ENCODE assay signal across 17 mouse cellular contexts in the genomic region with DNA sequence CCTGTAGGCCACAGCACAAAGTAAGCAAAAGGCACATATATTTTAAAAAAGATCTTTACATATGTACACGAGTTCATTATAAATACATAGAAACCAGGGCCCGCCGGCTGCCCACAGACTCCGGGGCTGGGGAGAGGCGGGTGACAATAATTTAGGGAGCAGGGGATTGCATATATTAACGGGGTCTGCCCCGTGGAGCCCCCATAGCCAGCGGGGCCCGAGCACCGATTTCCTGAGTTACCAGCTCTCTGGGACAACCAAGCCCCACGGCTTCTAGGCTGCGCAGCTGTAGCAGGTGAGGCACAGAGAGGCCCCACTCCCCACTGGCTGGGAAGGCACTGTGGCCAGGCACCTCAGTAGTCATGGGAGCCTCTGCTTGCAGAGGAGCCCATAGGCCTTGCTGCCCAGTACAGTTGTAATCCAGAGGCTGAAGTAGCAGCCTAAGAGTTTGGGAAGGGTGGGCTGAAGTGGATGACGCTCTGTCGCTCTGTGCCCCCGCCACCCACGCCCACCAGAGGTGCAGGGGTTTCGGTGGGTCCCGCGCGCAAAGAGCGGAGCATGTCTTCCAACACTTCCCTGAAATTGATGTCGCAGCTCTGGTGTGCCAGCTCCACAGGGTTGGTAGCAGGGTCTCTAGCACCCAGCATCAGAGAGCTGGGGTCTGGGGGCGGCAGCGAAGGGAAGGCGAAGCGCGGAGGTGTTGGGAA. TPM values are rescaled to one million over a fixed set of nuclear protein-coding genes. Genes with fewer than 3 reads are reported as not detected.
A peak's percentile ranks its signal among the peaks of the same experiment; 100 is the strongest.
DNase-seq lines count a peak whose midpoint lies in the region; ATAC-seq and TF ChIP-seq lines count a peak whose summit lies in the region.
"Had no signal": no experiment of that assay in that cellular context is flagged by ENCODE, and none has a peak within 500 bp of the region (broad histone marks: within the 10 kb centered on the region; RNA-seq: fewer than 3 reads in every experiment).

No protein-coding gene starts in this region.

- no peaks in the 10 kb centered on the region for H3K9me3 ChIP-seq in intestine, embryonic 16.5 days (ENCODE audit: control insufficient read depth, low read length)
- H3K9me3 ChIP-seq in intestine, embryonic 15.5 days, result no peaks in the 10 kb centered on the region
- no peaks in the 10 kb centered on the region for H3K9me3 ChIP-seq in midbrain, embryonic 11.5 days (ENCODE audit: control insufficient read depth, low read length)
- no peaks in the 10 kb centered on the region for H3K9me3 ChIP-seq in midbrain, embryonic 14.5 days (ENCODE audit: control insufficient read depth, low read length)
- H3K9me3 ChIP-seq in intestine, postnatal 0 days (ENCODE audit: control insufficient read depth), result no peaks in the 10 kb centered on the region
- H3K9me3 ChIP-seq: hindbrain, embryonic 15.5 days; midbrain, embryonic 13.5 days had no signal

- 89% methylated on average over 27 of the region's 27 CpGs for WGBS in intestine, embryonic 16.5 days
- 89% methylated on average over 27 of the region's 27 CpGs for WGBS in intestine, embryonic 15.5 days
- WGBS in midbrain, embryonic 11.5 days, result 89% methylated on average over 27 of the region's 27 CpGs
- 89% methylated on average over 27 of the region's 27 CpGs for WGBS in midbrain, embryonic 14.5 days
- WGBS in intestine, postnatal 0 days, result 92% methylated on average over 27 of the region's 27 CpGs

- H3K27me3 ChIP-seq in intestine, embryonic 16.5 days (replicated peaks; ENCODE audit: control insufficient read depth, insufficient read depth, low read length), result no peaks in the 10 kb centered on the region
- no peaks in the 10 kb centered on the region for H3K27me3 ChIP-seq in intestine, embryonic 15.5 days (replicated peaks)
- no peaks in the 10 kb centered on the region for H3K27me3 ChIP-seq in midbrain, embryonic 11.5 days (ENCODE audit: control insufficient read depth, insufficient read depth, low read length)
- H3K27me3 ChIP-seq in midbrain, embryonic 14.5 days (ENCODE audit: control insufficient read depth, insufficient read depth, low read length), result no peaks in the 10 kb centered on the region
- no peaks in the 10 kb centered on the region for H3K27me3 ChIP-seq in intestine, postnatal 0 days (replicated peaks; ENCODE audit: control insufficient read depth, insufficient read depth, low read length)
- H3K27me3 ChIP-seq: hindbrain, embryonic 15.5 days; midbrain, embryonic 13.5 days had no signal

- peak overlapping the region; percentile 33; the same call in 1 of the 2 replicates for H3K9ac ChIP-seq in intestine, embryonic 16.5 days (ENCODE audit: low read depth, low read length)
- no peak overlapping the region for H3K9ac ChIP-seq in intestine, embryonic 15.5 days
- H3K9ac ChIP-seq in midbrain, embryonic 11.5 days (ENCODE audit: low read length), result no peak overlapping the region; the same call in 1 of the 2 replicates
- no peak overlapping the region for H3K9ac ChIP-seq in midbrain, embryonic 14.5 days (replicated peaks; ENCODE audit: low read length)
- 0 out of 2 replicates have a peak overlapping the region, but pooled peaks have one; percentile 13 for H3K9ac ChIP-seq in intestine, postnatal 0 days (ENCODE audit: low read depth, low read length)
- H3K9ac ChIP-seq: hindbrain, embryonic 15.5 days; midbrain, embryonic 13.5 days had no signal

- H3K4me3 ChIP-seq in intestine, embryonic 16.5 days (ENCODE audit: low read length), result no peak overlapping the region
- no peak overlapping the region for H3K4me3 ChIP-seq in intestine, embryonic 15.5 days (replicated peaks)
- no peak overlapping the region for H3K4me3 ChIP-seq in midbrain, embryonic 11.5 days (ENCODE audit: low read depth, low read length)
- no peak overlapping the region for H3K4me3 ChIP-seq in midbrain, embryonic 14.5 days (replicated peaks; ENCODE audit: low read depth, low read length)
- no peak overlapping the region for H3K4me3 ChIP-seq in intestine, postnatal 0 days (ENCODE audit: low read depth, low read length)
- H3K4me3 ChIP-seq: hindbrain, embryonic 15.5 days; layer of hippocampus, adult 2 months; midbrain, embryonic 13.5 days had no signal

- H3K36me3 ChIP-seq in intestine, embryonic 16.5 days (ENCODE audit: control insufficient read depth, insufficient read depth, low read length), result peaks cover 17% of the 10 kb centered on the region
- peaks cover 41% of the 10 kb centered on the region for H3K36me3 ChIP-seq in intestine, embryonic 15.5 days
- 0 out of 2 replicates have a peak, but pooled peaks cover 3% of the 10 kb centered on the region for H3K36me3 ChIP-seq in midbrain, embryonic 11.5 days (ENCODE audit: control insufficient read depth, insufficient read depth, low read length)
- H3K36me3 ChIP-seq in midbrain, embryonic 14.5 days (ENCODE audit: control insufficient read depth, insufficient read depth, low read length), result peaks cover 66% of the 10 kb centered on the region
- H3K36me3 ChIP-seq in intestine, postnatal 0 days (ENCODE audit: control insufficient read depth, insufficient read depth), result peaks cover 62% of the 10 kb centered on the region

- peaks cover 21% of the 10 kb centered on the region for H3K4me1 ChIP-seq in intestine, embryonic 16.5 days (ENCODE audit: control insufficient read depth, insufficient read depth, low read length)
- peaks cover 20% of the 10 kb centered on the region for H3K4me1 ChIP-seq in intestine, embryonic 15.5 days (replicated peaks)
- peaks cover 13% of the 10 kb centered on the region for H3K4me1 ChIP-seq in midbrain, embryonic 11.5 days (ENCODE audit: control insufficient read depth, insufficient read depth, low read length)
- H3K4me1 ChIP-seq in midbrain, embryonic 14.5 days (ENCODE audit: control insufficient read depth, insufficient read depth, low read length), result peaks cover 10% of the 10 kb centered on the region; the same call in 1 of the 2 replicates
- H3K4me1 ChIP-seq in intestine, postnatal 0 days (replicated peaks; ENCODE audit: control insufficient read depth, insufficient read depth, low read length), result no peaks in the 10 kb centered on the region

- no peak for ATAC-seq in intestine, embryonic 16.5 days
- no peak for ATAC-seq in intestine, embryonic 15.5 days
- ATAC-seq in midbrain, embryonic 11.5 days (ENCODE audit: low FRiP score), result no peak
- no peak for ATAC-seq in midbrain, embryonic 14.5 days (ENCODE audit: low FRiP score, low TSS enrichment)
- ATAC-seq in intestine, postnatal 0 days, result no peak
- ATAC-seq: CD4-positive, CD25-positive, alpha-beta regulatory T cell, adult 4 months; midbrain, embryonic 13.5 days had no signal

- peak overlapping the region; percentile 40 for H3K27ac ChIP-seq in intestine, embryonic 16.5 days (ENCODE audit: low read length)
- no peak overlapping the region for H3K27ac ChIP-seq in intestine, embryonic 15.5 days
- H3K27ac ChIP-seq in midbrain, embryonic 11.5 days (ENCODE audit: low read depth, low read length), result no peak overlapping the region
- H3K27ac ChIP-seq in midbrain, embryonic 14.5 days (replicated peaks; ENCODE audit: low read depth, low read length), result no peak overlapping the region
- H3K27ac ChIP-seq in intestine, postnatal 0 days (ENCODE audit: low read depth, low read length), result peak overlapping the region; percentile 99
- H3K27ac ChIP-seq: hindbrain, embryonic 15.5 days; midbrain, embryonic 13.5 days had no signal

- peak; percentile 66 for DNase-seq in midbrain, embryonic 11.5 days (ENCODE audit: low spot score, missing footprints)
- no peak for DNase-seq in midbrain, embryonic 14.5 days
- no peak for DNase-seq in testis, postnatal 14 days (ENCODE audit: low spot score)
- DNase-seq in urinary bladder, postnatal 36 days (ENCODE audit: low spot score in 2 of 2), result no peak
- DNase-seq: adrenal gland, adult 8-10 months; cerebellum, adult 11 months; gastrocnemius, postnatal 14 days; left cerebral cortex, postnatal 4 days; lung, postnatal 36 days; thymus, adult 2 months had no signal

- no peak for TF ChIP-seq CTCF in intestine, postnatal 0 days (IDR thresholded peaks at IDR 0.05; ENCODE audit: low read depth)

- H3K4me2 ChIP-seq in intestine, embryonic 16.5 days (ENCODE audit: low read depth, low read length), result no peak overlapping the region
- no peak overlapping the region for H3K4me2 ChIP-seq in intestine, embryonic 15.5 days (replicated peaks)
- no peak overlapping the region for H3K4me2 ChIP-seq in midbrain, embryonic 11.5 days
- H3K4me2 ChIP-seq in midbrain, embryonic 14.5 days (ENCODE audit: low read length), result no peak overlapping the region
- H3K4me2 ChIP-seq in intestine, postnatal 0 days (replicated peaks; ENCODE audit: low read depth), result no peak overlapping the region
- H3K4me2 ChIP-seq: hindbrain, embryonic 15.5 days; midbrain, embryonic 13.5 days had no signal

RNA-seq across cellular contexts. Expression of a gene that starts 10.2 kb away (rescaled TPM):
- polyA plus RNA-seq in intestine, embryonic 16.5 days (2015; fragmentation: Nextera tagmentation; extraction: Ambion mirVana), result 942 and 972 TPM in 2 replicates
- 712 and 771 TPM in 2 replicates for polyA plus RNA-seq in intestine, embryonic 15.5 days (2015; fragmentation: Nextera tagmentation; extraction: Ambion mirVana)
- 581 and 594 TPM in 2 replicates for polyA plus RNA-seq in midbrain, embryonic 11.5 days (2014; fragmentation: Nextera tagmentation; extraction: Ambion mirVana)
- 508 and 543 TPM in 2 replicates for polyA plus RNA-seq in midbrain, embryonic 14.5 days (2014; fragmentation: Nextera tagmentation; extraction: Ambion mirVana)
- 1,519 and 1,523 TPM in 2 replicates for polyA plus RNA-seq in intestine, postnatal 0 days (2015; fragmentation: Nextera tagmentation; extraction: Ambion mirVana)

RNA-seq across cellular contexts. Expression of a gene that starts 17.5 kb away (rescaled TPM):
- 190 and 212 TPM in 2 replicates for polyA plus RNA-seq in intestine, embryonic 16.5 days (2015; fragmentation: Nextera tagmentation; extraction: Ambion mirVana)
- 206 and 218 TPM in 2 replicates for polyA plus RNA-seq in intestine, embryonic 15.5 days (2015; fragmentation: Nextera tagmentation; extraction: Ambion mirVana)
- 200 and 225 TPM in 2 replicates for polyA plus RNA-seq in midbrain, embryonic 11.5 days (2014; fragmentation: Nextera tagmentation; extraction: Ambion mirVana)
- polyA plus RNA-seq in midbrain, embryonic 14.5 days (2014; fragmentation: Nextera tagmentation; extraction: Ambion mirVana), result 157 and 167 TPM in 2 replicates
- polyA plus RNA-seq in intestine, postnatal 0 days (2015; fragmentation: Nextera tagmentation; extraction: Ambion mirVana), result 90.0 and 98.5 TPM in 2 replicates

RNA-seq across cellular contexts. Expression of a gene that starts 40.7 kb away (rescaled TPM):
- polyA plus RNA-seq in intestine, embryonic 16.5 days (2015; fragmentation: Nextera tagmentation; extraction: Ambion mirVana), result 6.0 and 7.3 TPM in 2 replicates
- 6.3 and 6.5 TPM in 2 replicates for polyA plus RNA-seq in intestine, embryonic 15.5 days (2015; fragmentation: Nextera tagmentation; extraction: Ambion mirVana)
- 3.6 and 3.8 TPM in 2 replicates for polyA plus RNA-seq in midbrain, embryonic 11.5 days (2014; fragmentation: Nextera tagmentation; extraction: Ambion mirVana)
- polyA plus RNA-seq in midbrain, embryonic 14.5 days (2014; fragmentation: Nextera tagmentation; extraction: Ambion mirVana), result 0.39 and 1.4 TPM in 2 replicates
- 1.2 and 1.3 TPM in 2 replicates for polyA plus RNA-seq in intestine, postnatal 0 days (2015; fragmentation: Nextera tagmentation; extraction: Ambion mirVana)

RNA-seq across cellular contexts. Expression of a gene that starts 48.2 kb away (rescaled TPM):
- 13.4 and 14.3 TPM in 2 replicates for polyA plus RNA-seq in intestine, embryonic 16.5 days (2015; fragmentation: Nextera tagmentation; extraction: Ambion mirVana)
- 12.8 and 14.0 TPM in 2 replicates for polyA plus RNA-seq in intestine, embryonic 15.5 days (2015; fragmentation: Nextera tagmentation; extraction: Ambion mirVana)
- 7.0 and 7.3 TPM in 2 replicates for polyA plus RNA-seq in midbrain, embryonic 11.5 days (2014; fragmentation: Nextera tagmentation; extraction: Ambion mirVana)
- polyA plus RNA-seq in midbrain, embryonic 14.5 days (2014; fragmentation: Nextera tagmentation; extraction: Ambion mirVana), result 13.2 and 13.3 TPM in 2 replicates
- polyA plus RNA-seq in intestine, postnatal 0 days (2015; fragmentation: Nextera tagmentation; extraction: Ambion mirVana), result 9.8 and 11.1 TPM in 2 replicates

RNA-seq across cellular contexts. Expression of a gene that starts 58.5 kb away (rescaled TPM):
- 13.8 and 15.7 TPM in 2 replicates for polyA plus RNA-seq in intestine, embryonic 16.5 days (2015; fragmentation: Nextera tagmentation; extraction: Ambion mirVana)
- polyA plus RNA-seq in intestine, embryonic 15.5 days (2015; fragmentation: Nextera tagmentation; extraction: Ambion mirVana), result 14.4 and 21.2 TPM in 2 replicates
- 18.5 and 23.1 TPM in 2 replicates for polyA plus RNA-seq in midbrain, embryonic 11.5 days (2014; fragmentation: Nextera tagmentation; extraction: Ambion mirVana)
- 26.5 and 38.7 TPM in 2 replicates for polyA plus RNA-seq in midbrain, embryonic 14.5 days (2014; fragmentation: Nextera tagmentation; extraction: Ambion mirVana)
- polyA plus RNA-seq in intestine, postnatal 0 days (2015; fragmentation: Nextera tagmentation; extraction: Ambion mirVana), result 11.7 and 12.4 TPM in 2 replicates

Comparison
In these comparisons a context has a peak if more than half of its experiments do, and no peak if none do; other contexts are left out.
1. H3K27ac ChIP-seq: peak in intestine, embryonic 16.5 days (single experiment) and intestine, postnatal 0 days (single experiment); none in intestine, embryonic 15.5 days (single experiment), midbrain, embryonic 11.5 days (single experiment) and midbrain, embryonic 14.5 days (single experiment).
2. H3K9ac ChIP-seq: peak in intestine, embryonic 16.5 days (single experiment) and intestine, postnatal 0 days (single experiment); none in intestine, embryonic 15.5 days (single experiment), midbrain, embryonic 11.5 days (single experiment) and midbrain, embryonic 14.5 days (single experiment).